Mouse (Mus musculus) testis, adult 2 months (tissue): Measurements from ENCODE around the gene Abcc6.

ENCODE experiments used
- CTCF ChIP-seq: fragments of 200-500 bp; IDR thresholded peaks from 2 replicates; pipeline ENCODE4 v1.5.1; 2012; ENCODE audit warnings: low read depth, mild to moderate bottlenecking, inconsistent platforms, low read length, moderate library complexity; ENCODE audit not compliant: control insufficient read depth, insufficient read depth, insufficient replicate concordance
- POLR2A ChIP-seq: fragments of 200-500 bp; IDR thresholded peaks from 2 replicates; pipeline ENCODE4 v1.6.1; 2012; ENCODE audit warnings: low read depth, mild to moderate bottlenecking, inconsistent platforms, low read length, moderate library complexity; ENCODE audit not compliant: control insufficient read depth

DNA sequence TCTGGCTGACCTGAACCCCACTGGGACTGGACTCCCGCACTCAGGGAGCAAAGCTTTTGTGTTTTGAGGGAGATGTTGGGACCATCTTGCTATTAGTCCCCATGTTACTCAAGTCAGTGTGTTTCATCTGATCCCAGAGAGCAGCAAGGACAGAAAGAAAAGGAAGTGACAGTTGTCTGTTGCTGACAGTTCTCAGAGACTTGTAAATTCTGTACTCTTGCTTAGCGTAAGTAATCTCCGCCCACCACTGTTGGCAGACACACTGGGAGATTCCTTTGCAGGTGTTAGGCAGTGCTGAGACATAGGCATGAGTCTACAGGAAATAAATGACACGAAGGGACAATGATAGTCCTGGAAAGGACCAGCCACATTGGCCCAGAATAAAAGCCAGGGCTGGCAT lies 73.5 kb downstream of the Abcc6 start:
- TF ChIP-seq CTCF (no peak), POLR2A (no peak)
